Mouse (Mus musculus): Measurements from ENCODE around the gene Dennd6a. TPM values are rescaled to one million over a fixed set of nuclear protein-coding genes. Genes with fewer than 3 reads are reported as not detected.

Dennd6a gene
- polyA plus RNA-seq, 1 experiment from 2014 or later: 27.9 TPM

GRCm38 (mm10) chr14:26626605-26627140, 53.0 kb downstream of the Dennd6a start:
- no peak overlapping the region for H3K27ac ChIP-seq (replicated peaks)
- H3K4me2 ChIP-seq (replicated peaks): no peak overlapping the region
- 95% methylated on average over 5 of the region's 5 CpGs for WGBS
- no peak overlapping the region for H3K9ac ChIP-seq (replicated peaks)
- H3K36me3 ChIP-seq: peaks cover 80% of the 10 kb centered on the region
- ATAC-seq (ENCODE audit: low FRiP score, low read depth): no peak
- no peaks in the 10 kb centered on the region for H3K9me3 ChIP-seq
- H3K4me3 ChIP-seq: no peak overlapping the region
- H3K27me3 ChIP-seq: no peaks in the 10 kb centered on the region
- no peaks in the 10 kb centered on the region for H3K4me1 ChIP-seq

GRCm38 (mm10) chr14:26637025-26637850, 63.6 kb downstream of the Dennd6a start:
- peak overlapping the region; percentile 61 for H3K9ac ChIP-seq (replicated peaks)
- peak overlapping the region; percentile 94 for H3K4me3 ChIP-seq
- H3K4me1 ChIP-seq: peaks cover 20% of the 10 kb centered on the region
- 33% methylated on average over 17 of the region's 17 CpGs for WGBS
- peaks cover 4% of the 10 kb centered on the region for H3K36me3 ChIP-seq
- peak overlapping the region; percentile 95 for H3K27ac ChIP-seq (replicated peaks)
- H3K9me3 ChIP-seq: no peaks in the 10 kb centered on the region
- peak; percentile 24; the same call in 1 of the 2 replicates for ATAC-seq (ENCODE audit: low FRiP score, low read depth)
- H3K4me2 ChIP-seq (replicated peaks): peak overlapping the region; percentile 89
- no peaks in the 10 kb centered on the region for H3K27me3 ChIP-seq

- H3K4me2 ChIP-seq (replicated peaks): peak within 1 kb of the TSS; percentile 89
- peak within 1 kb of the TSS; percentile 96 for H3K9ac ChIP-seq (replicated peaks)
- no peaks in the 10 kb centered on the region for H3K36me3 ChIP-seq
- H3K27me3 ChIP-seq: no peaks in the 10 kb centered on the region
- WGBS: under 1% methylated on average over 80 of the region's 83 CpGs
- peaks cover 20% of the 10 kb centered on the region for H3K4me1 ChIP-seq
- H3K27ac ChIP-seq (replicated peaks): peak within 1 kb of the TSS; percentile 95
- peak within 1 kb of the TSS; percentile 94 for H3K4me3 ChIP-seq
- ATAC-seq (ENCODE audit: low FRiP score, low read depth): peak; percentile 99
- no peaks in the 10 kb centered on the region for H3K9me3 ChIP-seq
Measured at GRCm38 (mm10) chr14:26637851-26638707, 64.4 kb downstream of the Dennd6a start, which contains the start of gene Arf4. Gene Arf4 (plus strand): TSS chr14:26638074.

GRCm38 (mm10) chr14:26638708-26639084, 65.0 kb downstream of the Dennd6a start:
- peak overlapping the region; percentile 95 for H3K27ac ChIP-seq (replicated peaks)
- peaks cover 20% of the 10 kb centered on the region for H3K4me1 ChIP-seq
- ATAC-seq (ENCODE audit: low FRiP score, low read depth): 0 out of 2 replicates have a peak, but pooled peaks have one; percentile 3
- H3K4me2 ChIP-seq (replicated peaks): peak overlapping the region; percentile 89
- no peaks in the 10 kb centered on the region for H3K36me3 ChIP-seq
- peak overlapping the region; percentile 94 for H3K4me3 ChIP-seq
- WGBS: under 1% methylated on average over 16 of the region's 16 CpGs
- no peaks in the 10 kb centered on the region for H3K9me3 ChIP-seq
- H3K9ac ChIP-seq (replicated peaks): peak overlapping the region; percentile 96
- H3K27me3 ChIP-seq: no peaks in the 10 kb centered on the region

GRCm38 (mm10) chr14:26639251-26639650, 65.6 kb downstream of the Dennd6a start:
- Histone ChIP-seq H3K27ac (replicated peaks) (no peak overlapping the region), H3K4me2 (replicated peaks) (peak overlapping the region; percentile 89), H3K27me3 (no peaks in the 10 kb centered on the region), H3K9me3 (no peaks in the 10 kb centered on the region), H3K4me3 (peak overlapping the region; percentile 94), H3K36me3 (no peaks in the 10 kb centered on the region), H3K4me1 (peaks cover 20% of the 10 kb centered on the region), H3K9ac (replicated peaks) (peak overlapping the region; percentile 96)
- no peak for ATAC-seq (ENCODE audit: low FRiP score, low read depth)
- 5% methylated on average over 11 of the region's 11 CpGs for WGBS

GRCm38 (mm10) chr14:26639961-26640360, 66.3 kb downstream of the Dennd6a start:
- peak overlapping the region; percentile 94 for H3K4me3 ChIP-seq
- peaks cover 20% of the 10 kb centered on the region for H3K4me1 ChIP-seq
- no peak overlapping the region for H3K27ac ChIP-seq (replicated peaks)
- ATAC-seq (ENCODE audit: low FRiP score, low read depth): no peak
- H3K27me3 ChIP-seq: no peaks in the 10 kb centered on the region
- H3K4me2 ChIP-seq (replicated peaks): peak overlapping the region; percentile 89
- peak overlapping the region; percentile 96 for H3K9ac ChIP-seq (replicated peaks)
- no peaks in the 10 kb centered on the region for H3K36me3 ChIP-seq
- H3K9me3 ChIP-seq: no peaks in the 10 kb centered on the region
- 50% methylated on average over 2 of the region's 2 CpGs for WGBS

- Histone ChIP-seq H3K27ac (replicated peaks) (no peak overlapping the region), H3K4me1 (peaks cover 21% of the 10 kb centered on the region), H3K4me3 (no peak overlapping the region), H3K27me3 (no peaks in the 10 kb centered on the region), H3K9me3 (no peaks in the 10 kb centered on the region), H3K4me2 (replicated peaks) (no peak overlapping the region), H3K9ac (replicated peaks) (no peak overlapping the region), H3K36me3 (peaks cover 7% of the 10 kb centered on the region)
- WGBS: 87% methylated on average over 3 of the region's 3 CpGs
- ATAC-seq (ENCODE audit: low FRiP score, low read depth): no peak
Measured at GRCm38 (mm10) chr14:26643006-26643624, 69.5 kb downstream of the Dennd6a start.

GRCm38 (mm10) chr14:26645989-26646650, 72.5 kb downstream of the Dennd6a start:
- no peak overlapping the region for H3K4me2 ChIP-seq (replicated peaks)
- no peak overlapping the region for H3K27ac ChIP-seq (replicated peaks)
- H3K27me3 ChIP-seq: no peaks in the 10 kb centered on the region
- WGBS: 66% methylated on average over 5 of the region's 5 CpGs
- H3K36me3 ChIP-seq: peaks cover 20% of the 10 kb centered on the region
- H3K4me1 ChIP-seq: peaks cover 8% of the 10 kb centered on the region
- no peak overlapping the region for H3K9ac ChIP-seq (replicated peaks)
- H3K9me3 ChIP-seq: no peaks in the 10 kb centered on the region
- no peak overlapping the region for H3K4me3 ChIP-seq
- ATAC-seq (ENCODE audit: low FRiP score, low read depth): no peak

- no peak overlapping the region for H3K4me2 ChIP-seq (replicated peaks)
- peaks cover 31% of the 10 kb centered on the region for H3K36me3 ChIP-seq
- H3K4me3 ChIP-seq: no peak overlapping the region
- no peak overlapping the region for H3K27ac ChIP-seq (replicated peaks)
- H3K27me3 ChIP-seq: no peaks in the 10 kb centered on the region
- WGBS: 88% methylated on average over 2 of the region's 2 CpGs
- H3K4me1 ChIP-seq: peaks cover 8% of the 10 kb centered on the region
- H3K9me3 ChIP-seq: no peaks in the 10 kb centered on the region
- no peak for ATAC-seq (ENCODE audit: low FRiP score, low read depth)
- H3K9ac ChIP-seq (replicated peaks): no peak overlapping the region
Measured at GRCm38 (mm10) chr14:26647811-26648210, 74.2 kb downstream of the Dennd6a start.

- H3K36me3 ChIP-seq: peaks cover 63% of the 10 kb centered on the region
- H3K9me3 ChIP-seq: no peaks in the 10 kb centered on the region
Measured at GRCm38 (mm10) chr14:26651901-26652300, 78.2 kb downstream of the Dennd6a start.

GRCm38 (mm10) chr14:26658178-26658577, 84.5 kb downstream of the Dennd6a start:
- Histone ChIP-seq H3K9ac (replicated peaks) (no peak overlapping the region), H3K36me3 (peaks cover 50% of the 10 kb centered on the region), H3K4me1 (no peaks in the 10 kb centered on the region), H3K4me3 (no peak overlapping the region), H3K27me3 (no peaks in the 10 kb centered on the region), H3K9me3 (no peaks in the 10 kb centered on the region), H3K4me2 (replicated peaks) (no peak overlapping the region), H3K27ac (replicated peaks) (no peak overlapping the region)
- ATAC-seq (ENCODE audit: low FRiP score, low read depth): no peak

More at GRCm38 (mm10) chr14:26651901-26652300, 78.2 kb downstream of the Dennd6a start:
- H3K4me3 ChIP-seq: no peak overlapping the region
- H3K9ac ChIP-seq (replicated peaks): no peak overlapping the region
- no peaks in the 10 kb centered on the region for H3K27me3 ChIP-seq
- ATAC-seq (ENCODE audit: low FRiP score, low read depth): no peak
- no peaks in the 10 kb centered on the region for H3K4me1 ChIP-seq
- H3K27ac ChIP-seq (replicated peaks): no peak overlapping the region
- no peak overlapping the region for H3K4me2 ChIP-seq (replicated peaks)
